Mouse (Mus musculus): ENCODE measurements around the gene Cdk4.
A peak's percentile ranks its signal among the peaks of the same experiment; 100 is the strongest.
"Not testable (repeated sequence)": the region's sequence is repeated elsewhere in the genome, so short reads cannot be mapped to it uniquely, and the experiment has no call there.

The Cdk4 gene

DNA sequence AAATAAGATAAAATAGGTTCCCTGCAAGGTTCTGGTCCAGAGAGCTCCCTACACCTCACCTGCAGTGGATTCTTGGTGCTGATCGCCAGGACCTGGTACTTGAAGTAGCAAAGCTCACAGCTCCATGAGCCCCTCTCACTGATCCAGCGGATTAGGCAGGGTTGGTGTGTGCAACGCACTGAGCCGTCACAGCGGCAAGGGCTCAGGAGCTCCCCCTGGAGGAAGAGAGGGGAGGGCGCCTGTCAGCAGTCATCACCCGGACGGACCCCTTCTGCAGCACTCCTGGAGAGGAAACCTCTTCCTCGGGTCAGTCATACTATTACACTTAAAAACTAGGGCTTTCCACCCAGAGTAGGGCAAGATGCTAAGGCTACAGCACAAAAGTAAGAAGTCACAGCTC lies 5.2 kb upstream of the Cdk4 start:
- DNase-seq (ENCODE audit: low read depth, low spot score): peak; percentile 79

DNA sequence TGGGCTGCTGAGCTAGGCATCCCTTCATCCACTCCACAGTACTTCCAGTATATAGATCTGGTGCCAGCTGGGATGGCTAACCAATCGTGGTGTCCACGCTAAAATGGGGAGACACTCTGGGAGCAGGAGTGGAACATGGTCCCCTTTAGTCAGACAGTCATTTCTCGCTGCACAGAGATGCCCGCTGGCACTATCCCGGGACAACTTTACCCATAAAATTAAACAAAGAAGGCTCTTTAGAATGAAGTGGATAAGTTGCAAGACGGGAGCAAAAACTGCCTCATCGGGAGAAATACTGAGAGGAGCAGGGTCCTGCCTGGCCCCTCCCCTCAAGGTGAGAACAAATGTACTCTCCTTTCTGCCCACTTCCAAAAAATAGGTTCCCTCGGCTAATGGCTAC lies 4.6 kb upstream of the Cdk4 start:
- DNase-seq (ENCODE audit: low read depth, low spot score): no peak

DNA sequence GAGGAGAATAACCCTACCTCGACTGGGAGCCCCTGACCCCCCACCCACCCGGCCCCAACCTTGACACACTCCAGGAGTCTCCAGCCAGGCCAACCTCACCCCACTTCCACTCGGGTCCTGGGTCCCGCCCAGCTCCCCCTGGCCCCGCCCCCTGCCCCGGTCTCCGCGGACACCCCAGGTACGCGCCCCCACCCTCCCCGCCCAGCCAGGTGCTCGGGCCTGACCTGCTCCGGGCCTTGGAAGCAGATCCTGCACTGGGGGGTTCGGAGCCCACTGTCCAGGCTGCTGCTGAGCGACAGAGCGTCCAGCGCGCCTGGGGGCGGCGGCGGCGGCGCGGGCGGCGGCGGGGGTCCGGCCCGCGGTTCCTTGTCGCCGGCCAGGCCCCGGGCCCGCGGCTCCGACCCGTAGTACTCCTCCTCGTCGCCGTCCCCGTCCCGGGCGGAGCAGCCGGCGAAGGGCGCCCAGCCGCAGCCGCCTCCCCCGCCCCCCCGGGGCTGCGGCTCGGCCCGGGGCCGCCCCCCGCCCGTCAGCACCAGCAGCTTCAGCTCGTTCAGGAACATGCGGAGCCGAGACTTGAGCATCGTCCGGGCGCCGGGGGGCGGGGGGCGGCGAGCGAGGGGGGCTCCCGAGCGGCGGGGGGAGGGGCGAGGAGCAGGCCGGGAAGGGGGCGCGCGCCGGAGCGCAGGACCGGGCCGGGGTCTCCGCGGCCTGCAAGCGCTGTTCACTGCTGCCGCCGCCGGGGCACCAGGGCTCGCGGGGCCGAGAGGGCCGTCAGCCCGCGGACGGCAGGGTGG lies 4.0 kb upstream of the Cdk4 start:
- DNase-seq (ENCODE audit: low read depth, low spot score): no peak

DNA sequence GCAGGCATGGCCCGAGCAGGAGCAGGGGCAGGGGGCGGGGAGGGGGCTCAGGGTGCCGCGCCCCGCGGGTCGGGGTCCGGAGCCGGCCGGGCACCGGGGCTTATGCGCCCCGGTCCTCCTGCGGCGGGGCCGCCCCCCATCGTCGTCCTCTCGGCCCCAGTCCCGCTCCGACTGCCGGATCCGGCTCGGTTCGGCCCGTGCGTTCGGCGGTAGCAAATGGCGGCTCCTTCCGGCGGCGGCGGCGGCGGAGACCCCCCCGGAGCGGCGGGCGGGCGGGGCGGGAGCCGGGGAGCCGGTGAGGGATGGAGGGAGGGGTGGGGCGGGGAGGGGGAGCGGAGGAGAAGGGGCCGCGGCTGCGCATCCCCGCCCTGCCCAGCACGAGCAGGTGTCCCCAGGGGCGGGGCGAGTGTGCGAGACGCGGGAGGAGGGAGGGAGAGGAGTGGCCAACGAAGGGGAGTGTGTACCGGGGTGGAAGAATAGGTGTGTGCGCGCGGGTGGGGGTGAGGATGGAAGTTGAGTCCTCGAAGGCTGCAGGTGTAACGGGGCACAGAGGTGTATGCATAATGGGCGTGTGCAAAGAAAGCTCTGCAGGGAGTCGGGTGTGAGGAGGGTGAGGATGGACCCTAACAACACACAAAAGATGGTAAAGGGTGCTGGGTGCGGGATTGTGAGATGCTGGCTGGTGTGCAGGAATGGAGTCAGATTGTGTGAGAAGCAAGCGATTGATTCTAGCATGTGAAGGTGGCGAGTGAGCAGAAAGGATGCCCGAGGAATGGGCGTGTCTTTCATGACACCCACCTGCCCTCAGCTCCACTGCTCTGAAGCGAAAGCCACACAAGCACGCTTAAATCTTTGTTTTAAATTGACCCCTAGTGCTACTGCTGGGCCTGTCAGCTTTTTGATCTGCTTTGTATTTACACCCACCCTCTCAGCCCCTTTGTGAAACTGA lies 3.1 kb upstream of the Cdk4 start, which contains the start of gene March9:
Gene March9 (minus strand): TSS at position 217 of the 949 bp plus-strand sequence.
- DNase-seq (ENCODE audit: low read depth, low spot score): peak; percentile 94

DNA sequence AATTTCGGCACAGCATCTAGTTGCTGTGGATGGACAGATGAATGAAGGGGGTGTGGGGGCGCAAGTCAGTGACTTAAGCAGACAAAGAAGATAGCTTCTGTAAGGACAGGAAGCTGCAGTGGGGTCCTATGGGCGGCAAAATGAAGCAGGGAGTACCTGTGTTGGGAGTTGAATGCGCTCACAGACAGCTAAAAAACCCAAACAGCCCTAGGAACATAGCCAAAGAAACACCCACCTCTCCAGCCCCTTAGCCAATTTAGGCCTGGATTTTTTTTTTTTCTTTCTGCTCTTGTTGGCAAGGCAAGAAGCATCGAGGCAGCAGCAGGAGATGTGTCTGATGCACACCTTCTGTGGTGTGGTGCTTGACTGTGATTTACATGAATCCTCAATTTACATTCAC lies 2.2 kb upstream of the Cdk4 start:
- DNase-seq (ENCODE audit: low read depth, low spot score): no peak

DNA sequence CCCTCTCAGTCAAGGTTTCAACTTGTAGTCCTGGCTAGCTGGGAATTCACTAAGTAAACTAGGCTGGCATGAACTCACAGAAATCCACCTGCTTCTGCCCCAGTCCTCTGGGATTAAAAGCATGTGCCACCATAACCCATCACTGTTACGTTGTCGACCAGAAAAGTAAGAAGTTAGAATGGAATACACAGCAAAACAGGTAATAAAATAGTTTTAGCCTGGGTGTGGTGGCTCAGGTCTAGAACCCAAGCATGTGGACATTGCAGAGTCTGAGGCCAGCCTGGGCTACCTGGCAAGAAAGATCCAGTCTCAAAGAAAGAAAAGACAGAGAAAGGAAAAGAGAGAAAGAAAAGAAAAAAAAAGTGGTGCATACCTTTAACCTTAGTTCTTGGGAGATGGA lies 1.8 kb upstream of the Cdk4 start:
- no peak for DNase-seq (ENCODE audit: low read depth, low spot score)

DNA sequence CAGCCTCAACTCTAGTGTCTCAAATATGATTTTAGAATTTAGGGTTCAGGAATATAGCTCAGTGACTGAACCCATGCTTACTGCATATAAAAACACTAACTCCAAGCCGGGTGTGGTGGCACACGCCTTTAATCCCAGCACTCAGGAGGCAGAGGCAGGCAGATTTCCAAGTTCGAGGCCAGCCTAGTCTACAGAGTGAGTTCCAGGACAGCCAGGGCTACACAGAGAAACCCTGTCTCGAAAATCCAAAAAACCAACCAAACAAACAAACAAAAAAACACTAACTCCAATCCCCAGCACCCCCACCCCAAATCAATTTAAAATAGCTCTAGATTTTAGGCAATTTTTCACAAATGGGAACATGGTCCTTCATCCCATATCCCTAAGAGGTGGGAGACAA lies 1.2 kb upstream of the Cdk4 start:
- DNase-seq (ENCODE audit: low read depth, low spot score): not testable (repeated sequence)

DNA sequence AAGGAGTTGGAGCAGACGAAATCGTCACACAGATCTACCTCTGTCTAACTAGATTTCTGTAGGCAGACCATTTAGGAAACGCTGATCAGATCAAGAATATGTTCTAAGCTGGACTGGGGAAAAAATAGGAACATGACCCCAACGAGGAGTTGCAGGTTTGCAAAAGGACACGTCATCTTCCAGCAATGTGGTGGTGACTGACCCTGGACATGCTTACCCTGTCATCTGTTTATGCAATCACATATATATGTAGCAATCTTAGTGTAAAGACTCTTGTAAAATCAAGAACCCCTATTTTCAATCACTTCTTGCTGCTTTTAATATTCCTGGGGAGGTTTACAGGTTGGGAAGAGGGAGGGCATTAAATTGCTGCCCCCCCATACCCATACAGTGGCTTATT lies 831 bp upstream of the Cdk4 start:
- DNase-seq (ENCODE audit: low read depth, low spot score): no peak

DNA sequence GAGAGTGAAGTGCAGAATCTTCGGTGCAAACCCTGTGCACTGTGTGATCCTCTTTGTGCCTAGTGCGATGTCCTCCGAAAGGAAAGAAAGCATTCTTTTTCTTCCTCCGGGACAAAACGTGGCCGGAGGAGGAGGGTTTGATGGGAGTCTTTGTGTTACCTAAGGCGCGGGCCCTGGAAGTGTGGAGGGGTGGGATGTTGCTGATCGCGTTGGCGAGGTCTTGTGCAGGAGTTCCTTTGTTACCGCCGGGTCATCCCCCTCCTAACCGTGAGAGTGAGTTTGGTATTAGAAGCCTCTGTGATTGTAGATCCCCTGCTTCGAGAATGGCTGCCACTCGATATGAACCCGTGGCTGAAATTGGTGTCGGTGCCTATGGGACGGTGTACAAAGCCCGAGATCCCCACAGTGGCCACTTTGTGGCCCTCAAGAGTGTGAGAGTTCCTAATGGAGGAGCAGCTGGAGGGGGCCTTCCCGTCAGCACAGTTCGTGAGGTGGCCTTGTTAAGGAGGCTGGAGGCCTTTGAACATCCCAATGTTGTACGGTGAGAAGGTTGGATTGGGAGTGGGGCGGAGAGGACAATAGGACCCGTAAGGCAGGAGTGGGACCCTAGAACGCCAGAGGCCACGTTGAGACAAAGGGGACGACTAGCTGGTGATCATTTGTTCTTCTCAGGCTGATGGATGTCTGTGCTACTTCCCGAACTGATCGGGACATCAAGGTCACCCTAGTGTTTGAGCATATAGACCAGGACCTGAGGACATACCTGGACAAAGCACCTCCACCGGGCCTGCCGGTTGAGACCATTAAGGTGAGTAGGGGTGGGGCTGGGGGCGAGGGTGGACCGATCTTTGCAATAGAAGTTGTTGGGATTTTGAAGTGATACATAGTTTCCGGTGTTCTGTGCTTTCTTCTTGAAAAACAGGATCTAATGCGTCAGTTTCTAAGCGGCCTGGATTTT lies 858 bp downstream of the Cdk4 start:
- no peak for DNase-seq (ENCODE audit: low read depth, low spot score)

DNA sequence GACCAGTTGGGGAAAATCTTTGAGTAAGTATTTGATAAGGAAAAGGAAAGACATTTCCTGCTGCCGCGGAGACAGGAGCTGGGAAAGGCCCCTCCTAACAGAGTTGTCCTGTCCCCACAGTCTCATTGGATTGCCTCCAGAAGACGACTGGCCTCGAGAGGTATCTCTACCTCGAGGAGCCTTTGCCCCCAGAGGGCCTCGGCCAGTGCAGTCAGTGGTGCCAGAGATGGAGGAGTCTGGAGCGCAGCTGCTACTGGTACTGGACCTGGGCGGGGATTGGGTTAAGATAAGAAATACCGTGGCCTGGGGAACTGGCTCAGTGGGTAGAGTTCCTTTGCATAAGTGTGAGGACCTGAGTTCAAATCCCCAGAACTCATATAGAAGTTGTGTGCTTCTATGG lies 2.6 kb downstream of the Cdk4 start:
- no peak for DNase-seq (ENCODE audit: low read depth, low spot score)

DNA sequence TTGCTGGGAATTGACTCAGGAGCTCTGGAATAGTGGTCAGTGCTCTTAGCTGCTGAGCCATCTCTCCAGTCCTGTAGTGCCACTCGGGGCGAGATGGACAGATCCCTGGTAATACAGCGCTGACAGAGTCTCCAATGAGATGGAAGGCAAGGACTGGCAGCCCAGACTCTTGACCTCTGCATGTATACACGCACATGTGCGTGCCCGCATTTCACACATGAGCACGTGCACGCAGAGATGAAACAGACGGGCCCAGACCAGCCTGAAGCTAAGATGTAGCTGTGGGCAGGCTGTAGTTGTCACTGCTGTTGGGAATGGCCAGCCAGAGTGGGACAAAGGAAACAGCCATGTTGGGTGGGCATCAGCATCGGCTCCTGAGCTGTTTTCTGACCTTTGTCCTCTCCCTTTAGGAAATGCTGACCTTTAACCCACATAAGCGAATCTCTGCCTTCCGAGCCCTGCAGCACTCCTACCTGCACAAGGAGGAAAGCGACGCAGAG lies 3.2 kb downstream of the Cdk4 start:
- DNase-seq (ENCODE audit: low read depth, low spot score): no peak

DNA sequence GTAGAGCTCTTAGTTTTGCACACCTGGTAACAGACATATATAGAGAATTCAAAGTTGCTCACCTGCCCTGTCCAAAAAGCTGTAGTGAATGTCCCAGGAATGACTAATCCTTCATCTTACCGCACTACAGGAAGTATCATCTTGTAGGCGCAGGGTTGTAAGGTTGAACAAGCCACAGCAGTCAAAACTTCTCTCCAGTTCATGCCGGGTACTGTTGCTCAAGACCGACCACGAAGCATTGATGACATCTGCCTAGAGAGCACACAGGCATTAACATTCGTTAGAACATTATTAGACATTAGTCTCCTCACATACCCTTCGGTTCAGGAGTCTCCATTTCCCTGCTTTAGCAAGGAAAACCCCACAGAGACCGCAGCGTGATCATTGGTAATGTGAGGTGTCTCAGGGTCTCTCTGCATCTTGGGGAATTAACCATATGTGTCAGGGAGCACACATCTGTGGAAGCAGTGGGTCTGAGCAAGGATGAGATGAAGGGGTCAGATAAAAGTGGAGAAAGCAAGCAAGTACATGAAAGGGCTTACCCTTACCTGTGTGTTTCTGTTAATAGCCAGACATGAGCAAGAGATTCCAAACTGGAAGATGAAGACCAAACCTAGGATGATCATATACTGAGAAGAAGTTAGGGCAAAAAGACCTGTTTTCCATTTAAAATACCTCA lies 5.2 kb downstream of the Cdk4 start:
- DNase-seq (ENCODE audit: low read depth, low spot score): no peak

DNA sequence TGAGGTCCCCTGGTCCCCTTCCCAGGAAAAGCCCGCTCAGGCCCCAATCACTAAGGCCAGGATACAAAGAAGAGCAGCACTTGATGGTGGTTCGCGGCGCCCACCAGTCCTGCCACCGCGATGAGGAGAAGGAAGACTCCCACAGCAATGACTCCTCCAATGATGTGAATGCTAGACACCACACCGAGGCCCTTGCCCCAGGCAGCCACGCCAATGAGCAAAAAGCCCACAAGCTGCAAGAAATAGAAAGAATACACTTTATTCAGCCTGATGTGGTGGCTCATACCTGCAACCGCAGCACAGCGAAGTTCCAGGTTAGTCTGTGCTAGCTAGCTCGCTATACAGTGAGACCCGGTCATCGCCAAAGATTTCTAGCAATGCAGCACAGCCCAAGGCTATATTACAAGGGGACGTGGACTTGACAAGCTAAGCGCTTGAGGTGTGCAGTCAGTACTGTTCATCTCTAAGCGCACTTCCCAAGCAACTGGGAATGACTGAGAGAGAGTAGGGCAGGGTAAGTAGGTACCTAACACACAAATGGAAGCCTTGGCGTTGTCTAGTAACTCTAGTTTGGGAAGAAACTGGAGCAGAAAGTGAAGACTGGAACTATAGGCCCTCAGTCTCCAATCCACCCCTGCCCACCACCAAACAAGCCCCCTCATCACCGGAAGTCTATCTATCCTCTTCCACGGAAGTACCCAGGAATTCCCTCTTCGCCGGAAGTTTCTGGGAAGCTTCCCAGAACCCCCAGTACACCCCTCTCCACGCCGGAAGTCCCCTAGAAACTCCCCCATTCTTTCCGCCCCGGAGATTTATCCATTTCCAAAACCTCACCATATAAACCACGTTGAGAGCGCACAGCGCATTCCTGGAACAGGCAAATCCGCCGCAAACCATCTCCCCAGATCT lies 6.2 kb downstream of the Cdk4 start:
- no peak for DNase-seq (ENCODE audit: low read depth, low spot score)

DNA sequence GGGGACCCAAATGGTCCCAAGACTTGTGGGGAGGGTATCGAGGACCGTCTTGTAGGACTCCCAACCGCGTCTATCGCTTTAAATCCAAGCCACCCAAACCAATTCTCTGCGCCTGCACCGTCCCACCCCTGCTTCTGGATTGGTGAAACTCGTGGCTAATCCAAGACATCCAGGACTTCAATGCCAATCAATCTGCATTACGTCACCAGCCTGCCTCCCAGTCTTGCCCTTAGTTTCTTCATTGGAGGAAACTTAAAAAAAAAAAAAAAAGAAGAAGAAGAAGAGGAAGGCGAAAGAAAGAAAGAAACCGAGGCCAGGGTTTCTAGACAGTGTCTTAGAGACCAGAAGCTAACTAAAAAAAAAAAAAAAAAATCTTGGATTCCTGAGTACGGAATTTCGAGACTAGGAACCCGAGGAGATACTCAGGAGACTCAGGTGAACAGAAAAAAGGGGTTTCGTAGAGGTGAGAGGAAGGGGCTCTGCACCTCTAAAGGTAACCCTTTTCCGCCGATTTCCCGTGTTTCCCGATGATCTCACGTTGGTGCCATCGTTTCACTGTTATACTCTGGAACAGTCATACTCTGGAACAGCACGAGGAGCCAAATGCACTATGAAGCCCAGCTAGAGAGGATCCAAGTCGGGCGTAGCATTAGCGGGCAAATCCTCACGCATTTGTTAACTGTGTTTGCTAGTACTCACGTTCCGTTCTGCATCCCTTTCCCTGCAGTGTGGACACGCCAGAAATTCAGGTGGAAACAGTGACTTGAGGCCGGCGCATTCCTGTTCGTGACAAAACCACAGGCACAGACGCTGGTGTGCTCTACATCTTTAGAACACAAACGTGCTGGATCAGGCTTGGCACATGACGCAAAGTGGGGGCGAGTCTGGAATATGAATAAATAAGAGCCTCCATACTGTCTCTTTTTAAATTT lies 7.1 kb downstream of the Cdk4 start, which contains the start of gene Tspan31:
Gene Tspan31 (minus strand): TSS at position 75 of the 932 bp plus-strand sequence.
- DNase-seq (ENCODE audit: low read depth, low spot score): peak; percentile 100

DNA sequence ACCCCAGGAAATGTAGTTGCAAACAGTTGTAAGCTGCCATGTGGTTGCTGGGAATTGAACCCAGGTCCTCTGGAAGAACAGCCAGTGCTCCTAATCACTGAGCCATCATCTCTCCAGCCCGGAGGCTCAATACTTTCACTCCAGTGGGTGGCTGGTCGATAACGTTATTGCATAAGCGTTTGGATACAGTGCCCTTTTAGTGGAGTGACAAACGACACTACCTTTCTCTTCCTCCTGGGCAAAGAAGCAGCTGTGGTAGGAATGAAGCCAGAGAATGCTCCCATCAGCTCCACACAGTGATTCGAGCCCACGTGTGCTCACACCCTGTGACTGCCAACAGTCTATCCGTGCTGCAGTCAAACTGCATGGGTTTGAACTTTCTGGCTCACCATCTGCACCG lies 7.9 kb downstream of the Cdk4 start:
- DNase-seq (ENCODE audit: low read depth, low spot score): no peak

DNA sequence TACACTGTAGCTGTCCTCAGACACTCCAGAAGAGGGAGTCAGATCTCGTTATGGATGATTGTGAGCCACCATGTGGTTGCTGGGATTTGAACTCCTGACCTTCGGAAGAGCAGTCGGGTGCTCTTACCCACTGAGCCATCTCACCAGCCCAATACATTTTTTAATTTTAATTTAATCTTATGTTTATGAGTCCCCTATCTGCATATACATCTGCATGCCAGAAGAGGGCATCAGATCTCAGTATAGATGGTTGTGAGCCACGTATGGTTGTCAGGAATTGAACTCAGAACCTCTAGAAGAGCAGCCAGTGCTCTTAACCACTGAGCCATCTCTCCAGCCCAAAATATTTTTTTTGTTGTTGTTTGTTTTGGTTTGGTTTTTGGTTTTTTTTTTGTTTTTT lies 8.9 kb downstream of the Cdk4 start:
- not testable (repeated sequence) for DNase-seq (ENCODE audit: low read depth, low spot score)

DNA sequence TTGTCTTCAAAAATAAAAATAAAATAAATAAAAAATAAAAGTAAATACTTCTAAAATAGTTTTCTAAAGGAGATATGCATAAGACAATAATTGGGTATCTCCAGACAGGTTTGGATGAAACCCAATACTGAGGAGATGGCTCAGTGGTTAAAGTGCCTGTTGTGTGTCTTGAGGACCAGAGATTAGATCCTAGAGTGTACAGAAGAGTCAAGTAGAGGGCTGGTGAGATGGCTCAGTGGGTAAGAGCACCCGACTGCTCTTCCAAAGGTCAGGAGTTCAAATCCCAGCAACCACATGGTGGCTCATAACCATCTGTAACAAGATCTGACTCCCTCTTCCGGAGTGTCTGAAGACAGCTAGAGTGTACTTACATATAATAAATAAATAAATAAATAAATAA lies 9.6 kb downstream of the Cdk4 start:
- not testable (repeated sequence) for DNase-seq (ENCODE audit: low read depth, low spot score)

DNA sequence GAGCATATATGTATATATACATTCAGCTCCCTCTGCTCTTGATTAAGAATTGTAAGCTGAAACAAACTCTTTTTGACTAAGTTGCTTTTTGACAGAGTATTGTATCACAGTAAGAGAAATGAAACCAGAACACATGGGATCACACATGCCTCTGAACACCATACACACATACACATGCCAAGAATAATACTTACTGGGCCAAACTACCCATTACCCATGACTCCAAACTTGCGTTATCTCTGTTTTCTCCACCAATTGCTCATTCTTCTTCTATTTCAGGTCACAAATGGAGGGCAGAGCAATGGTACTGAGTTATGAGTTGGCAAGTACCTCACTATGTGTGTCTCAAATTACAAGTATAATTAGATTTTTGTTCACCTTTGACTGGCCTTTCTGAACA lies 10.6 kb downstream of the Cdk4 start:
- DNase-seq (ENCODE audit: low read depth, low spot score): no peak
